Mouse (Mus musculus) C2C12 (cell line): ENCODE measurements around the gene Nav2.

Experiments
- CEBPB ChIP-seq: IDR thresholded peaks from one replicate; pipeline ENCODE4 v1.6.1; 2011; ENCODE audit warnings: low read depth, mild to moderate bottlenecking, control low read depth, moderate library complexity
- CTCF ChIP-seq: IDR thresholded peaks from one replicate; pipeline ENCODE4 v1.5.1; 2011; ENCODE audit not compliant: control insufficient read depth, insufficient read depth, insufficient read length
- MYOD1 ChIP-seq: IDR thresholded peaks from one replicate; pipeline ENCODE4 v1.6.1; 2011; ENCODE audit warnings: low read depth; ENCODE audit not compliant: control insufficient read depth, insufficient read length
- USF1 ChIP-seq: IDR thresholded peaks from one replicate; pipeline ENCODE4 v1.6.1; 2011; ENCODE audit warnings: low read depth, mild to moderate bottlenecking, control low read depth, moderate library complexity

- no peak for TF ChIP-seq CTCF
- no peak for TF ChIP-seq MYOD1
- no peak for TF ChIP-seq USF1
- no peak for TF ChIP-seq CEBPB
Measured at GRCm38 (mm10) chr7:49638941-49639776, 730.6 kb downstream of the Nav2 start.
